Mouse (Mus musculus) embryo, embryonic 10.5 days (tissue): ENCODE results near the gene Itga2b.

Source experiments
- DNase-seq: peaks from one replicate; pipeline ENCODE4 v3.0.0-alpha.2; 2015; ENCODE audit warnings: low spot score

Gene Itga2b

GRCm38 (mm10) chr11:102469648-102470357, at the start of gene Itga2b:
Itga2b (minus strand) TSS chr11:102470122.
- no peak for DNase-seq

GRCm38 (mm10) chr11:102514793-102515424, 45.0 kb upstream of the Itga2b start:
- no peak for DNase-seq

GRCm38 (mm10) chr11:102510226-102510625, 40.3 kb upstream of the Itga2b start:
- peak; percentile 16 for DNase-seq

GRCm38 (mm10) chr11:102496732-102497131, 26.8 kb upstream of the Itga2b start:
- DNase-seq = no peak

GRCm38 (mm10) chr11:102496206-102496605, 26.3 kb upstream of the Itga2b start:
- no peak for DNase-seq

- no peak for DNase-seq
Measured at GRCm38 (mm10) chr11:102495742-102496141, 25.8 kb upstream of the Itga2b start.

- no peak for DNase-seq
Measured at GRCm38 (mm10) chr11:102495114-102495513, 25.2 kb upstream of the Itga2b start.

- no peak for DNase-seq
Measured at GRCm38 (mm10) chr11:102494063-102494650, 24.2 kb upstream of the Itga2b start.

GRCm38 (mm10) chr11:102493241-102493640, 23.3 kb upstream of the Itga2b start:
- no peak for DNase-seq

GRCm38 (mm10) chr11:102487901-102488300, 18.0 kb upstream of the Itga2b start:
- no peak for DNase-seq

- peak; percentile 87 for DNase-seq
Measured at GRCm38 (mm10) chr11:102486733-102487386, 16.9 kb upstream of the Itga2b start.

GRCm38 (mm10) chr11:102481779-102482178, 11.9 kb upstream of the Itga2b start:
- no peak for DNase-seq

GRCm38 (mm10) chr11:102480897-102481296, 11.0 kb upstream of the Itga2b start:
- no peak for DNase-seq

- no peak for DNase-seq
Measured at GRCm38 (mm10) chr11:102480111-102480510, 10.2 kb upstream of the Itga2b start.

GRCm38 (mm10) chr11:102479581-102479980, 9.7 kb upstream of the Itga2b start:
- no peak for DNase-seq

- no peak for DNase-seq
Measured at GRCm38 (mm10) chr11:102478671-102479070, 8.7 kb upstream of the Itga2b start.

GRCm38 (mm10) chr11:102475027-102475426, 5.1 kb upstream of the Itga2b start:
- no peak for DNase-seq

- DNase-seq = peak; percentile 93
Measured at GRCm38 (mm10) chr11:102467041-102467631, 2.8 kb downstream of the Itga2b start.

- DNase-seq = peak; percentile 62
Measured at GRCm38 (mm10) chr11:102465713-102466436, 4.0 kb downstream of the Itga2b start.

- DNase-seq = no peak
Measured at GRCm38 (mm10) chr11:102464901-102465300, 5.0 kb downstream of the Itga2b start.

GRCm38 (mm10) chr11:102461764-102462163, 8.2 kb downstream of the Itga2b start:
- no peak for DNase-seq

- no peak for DNase-seq
Measured at GRCm38 (mm10) chr11:102460541-102460940, 9.4 kb downstream of the Itga2b start.
